Mouse (Mus musculus): Measurements from ENCODE around the gene Fer1l4. TPM values are rescaled to one million over a fixed set of nuclear protein-coding genes. Genes with fewer than 3 reads are reported as not detected.

Fer1l4 gene
- polyA plus RNA-seq (2015; fragmentation: Nextera tagmentation; extraction: Ambion mirVana), result not detected in 2 replicates

GRCm38 (mm10) chr2:156052816-156053215 lies at the start of gene Fer1l4:
Gene Fer1l4 (minus strand): TSS chr2:156052947.
- no peak for ATAC-seq (ENCODE audit: insufficient number of reproducible peaks, low FRiP score, low TSS enrichment, low read depth)
- Histone ChIP-seq H3K4me2 (no peak within 1 kb of the TSS), H3K9me3 (no peaks in the 10 kb centered on the region), H3K9ac (no peak within 1 kb of the TSS), H3K4me1 (peaks cover 3% of the 10 kb centered on the region; the same call in 1 of the 2 replicates), H3K27me3 (0 out of 2 replicates have a peak, but pooled peaks cover under 1% of the 10 kb centered on the region), H3K27ac (no peak within 1 kb of the TSS), H3K4me3 (no peak within 1 kb of the TSS), H3K36me3 (no peaks in the 10 kb centered on the region)
- 75% methylated on average over 9 of the region's 9 CpGs for WGBS

- Histone ChIP-seq H3K36me3 (peaks cover 28% of the 10 kb centered on the region), H3K27ac (no peak overlapping the region)
Measured at GRCm38 (mm10) chr2:156091926-156092325, 39.2 kb upstream of the Fer1l4 start.

GRCm38 (mm10) chr2:156089799-156090198 lies 37.1 kb upstream of the Fer1l4 start:
- no peak overlapping the region for H3K4me2 ChIP-seq
- ATAC-seq (ENCODE audit: insufficient number of reproducible peaks, low FRiP score, low TSS enrichment, low read depth), result no peak
- WGBS, result 91% methylated on average over 1 of the region's 1 CpGs
- H3K27me3 ChIP-seq, result no peaks in the 10 kb centered on the region
- H3K9me3 ChIP-seq, result no peaks in the 10 kb centered on the region
- H3K36me3 ChIP-seq, result peaks cover 10% of the 10 kb centered on the region
- no peak overlapping the region for H3K4me3 ChIP-seq
- 0 out of 2 replicates have a peak, but pooled peaks cover 3% of the 10 kb centered on the region for H3K4me1 ChIP-seq
- no peak overlapping the region for H3K9ac ChIP-seq
- H3K27ac ChIP-seq, result no peak overlapping the region

More at GRCm38 (mm10) chr2:156091926-156092325, 39.2 kb upstream of the Fer1l4 start:
- Histone ChIP-seq H3K9ac (no peak overlapping the region), H3K4me1 (0 out of 2 replicates have a peak, but pooled peaks cover 3% of the 10 kb centered on the region), H3K4me3 (no peak overlapping the region), H3K4me2 (no peak overlapping the region), H3K9me3 (no peaks in the 10 kb centered on the region), H3K27me3 (no peaks in the 10 kb centered on the region)
- ATAC-seq (ENCODE audit: insufficient number of reproducible peaks, low FRiP score, low TSS enrichment, low read depth), result no peak
- WGBS, result 42% methylated on average over 5 of the region's 5 CpGs

GRCm38 (mm10) chr2:156087391-156088110 lies 34.8 kb upstream of the Fer1l4 start:
- 86% methylated on average over 7 of the region's 7 CpGs for WGBS
- peaks cover 10% of the 10 kb centered on the region for H3K36me3 ChIP-seq
- no peak overlapping the region for H3K4me2 ChIP-seq
- no peak overlapping the region for H3K4me3 ChIP-seq
- H3K4me1 ChIP-seq, result 0 out of 2 replicates have a peak, but pooled peaks cover 3% of the 10 kb centered on the region
- no peak overlapping the region for H3K9ac ChIP-seq
- no peaks in the 10 kb centered on the region for H3K27me3 ChIP-seq
- ATAC-seq (ENCODE audit: insufficient number of reproducible peaks, low FRiP score, low TSS enrichment, low read depth), result no peak
- no peaks in the 10 kb centered on the region for H3K9me3 ChIP-seq
- H3K27ac ChIP-seq, result no peak overlapping the region

GRCm38 (mm10) chr2:156084541-156084940 lies 31.8 kb upstream of the Fer1l4 start:
- peaks cover 1% of the 10 kb centered on the region for H3K36me3 ChIP-seq
- no peak for ATAC-seq (ENCODE audit: insufficient number of reproducible peaks, low FRiP score, low TSS enrichment, low read depth)
- 83% methylated on average over 3 of the region's 3 CpGs for WGBS

GRCm38 (mm10) chr2:156080391-156080790 lies 27.6 kb upstream of the Fer1l4 start:
- Histone ChIP-seq H3K27me3 (no peaks in the 10 kb centered on the region), H3K4me2 (no peak overlapping the region), H3K4me1 (no peaks in the 10 kb centered on the region), H3K9ac (no peak overlapping the region), H3K9me3 (no peaks in the 10 kb centered on the region), H3K27ac (no peak overlapping the region), H3K4me3 (no peak overlapping the region), H3K36me3 (peaks cover 39% of the 10 kb centered on the region)
- 88% methylated on average over 7 of the region's 7 CpGs for WGBS
- ATAC-seq (ENCODE audit: insufficient number of reproducible peaks, low FRiP score, low TSS enrichment, low read depth), result no peak

More at GRCm38 (mm10) chr2:156084541-156084940, 31.8 kb upstream of the Fer1l4 start:
- H3K4me3 ChIP-seq, result no peak overlapping the region
- H3K9ac ChIP-seq, result no peak overlapping the region
- 0 out of 2 replicates have a peak, but pooled peaks cover 3% of the 10 kb centered on the region for H3K4me1 ChIP-seq
- no peaks in the 10 kb centered on the region for H3K9me3 ChIP-seq
- H3K4me2 ChIP-seq, result no peak overlapping the region
- no peak overlapping the region for H3K27ac ChIP-seq
- H3K27me3 ChIP-seq, result no peaks in the 10 kb centered on the region

- 43% methylated on average over 4 of the region's 4 CpGs for WGBS
- Histone ChIP-seq H3K9ac (no peak overlapping the region), H3K4me1 (no peaks in the 10 kb centered on the region), H3K36me3 (peaks cover 46% of the 10 kb centered on the region), H3K4me2 (no peak overlapping the region), H3K4me3 (no peak overlapping the region), H3K9me3 (no peaks in the 10 kb centered on the region), H3K27ac (no peak overlapping the region), H3K27me3 (no peaks in the 10 kb centered on the region)
- no peak for ATAC-seq (ENCODE audit: insufficient number of reproducible peaks, low FRiP score, low TSS enrichment, low read depth)
Measured at GRCm38 (mm10) chr2:156079674-156080073, 26.9 kb upstream of the Fer1l4 start.

GRCm38 (mm10) chr2:156079183-156079560 lies 26.4 kb upstream of the Fer1l4 start:
- WGBS, result 85% methylated on average over 8 of the region's 8 CpGs
- Histone ChIP-seq H3K27ac (no peak overlapping the region), H3K9ac (no peak overlapping the region), H3K27me3 (no peaks in the 10 kb centered on the region), H3K9me3 (no peaks in the 10 kb centered on the region), H3K4me2 (no peak overlapping the region), H3K36me3 (peaks cover 51% of the 10 kb centered on the region), H3K4me3 (no peak overlapping the region), H3K4me1 (no peaks in the 10 kb centered on the region)
- ATAC-seq (ENCODE audit: insufficient number of reproducible peaks, low FRiP score, low TSS enrichment, low read depth), result no peak

GRCm38 (mm10) chr2:156078421-156079182 lies 25.9 kb upstream of the Fer1l4 start:
- Histone ChIP-seq H3K27ac (no peak overlapping the region), H3K9me3 (no peaks in the 10 kb centered on the region), H3K27me3 (no peaks in the 10 kb centered on the region), H3K4me3 (no peak overlapping the region), H3K4me1 (no peaks in the 10 kb centered on the region), H3K4me2 (no peak overlapping the region), H3K9ac (no peak overlapping the region), H3K36me3 (peaks cover 56% of the 10 kb centered on the region)
- 80% methylated on average over 16 of the region's 16 CpGs for WGBS
- ATAC-seq (ENCODE audit: insufficient number of reproducible peaks, low FRiP score, low TSS enrichment, low read depth), result no peak

- H3K36me3 ChIP-seq, result peaks cover 68% of the 10 kb centered on the region
- no peak overlapping the region for H3K4me3 ChIP-seq
- 90% methylated on average over 7 of the region's 7 CpGs for WGBS
- no peak overlapping the region for H3K4me2 ChIP-seq
- H3K9ac ChIP-seq, result no peak overlapping the region
- no peaks in the 10 kb centered on the region for H3K27me3 ChIP-seq
- H3K9me3 ChIP-seq, result no peaks in the 10 kb centered on the region
- no peak overlapping the region for H3K27ac ChIP-seq
- no peaks in the 10 kb centered on the region for H3K4me1 ChIP-seq
- no peak for ATAC-seq (ENCODE audit: insufficient number of reproducible peaks, low FRiP score, low TSS enrichment, low read depth)
Measured at GRCm38 (mm10) chr2:156077461-156077860, 24.7 kb upstream of the Fer1l4 start.

GRCm38 (mm10) chr2:156073725-156074124 lies 21.0 kb upstream of the Fer1l4 start:
- Histone ChIP-seq H3K27ac (no peak overlapping the region), H3K4me2 (no peak overlapping the region), H3K9ac (no peak overlapping the region), H3K4me1 (no peaks in the 10 kb centered on the region), H3K4me3 (no peak overlapping the region), H3K9me3 (no peaks in the 10 kb centered on the region), H3K27me3 (no peaks in the 10 kb centered on the region), H3K36me3 (peaks cover 97% of the 10 kb centered on the region)
- WGBS, result 93% methylated on average over 15 of the region's 15 CpGs
- no peak for ATAC-seq (ENCODE audit: insufficient number of reproducible peaks, low FRiP score, low TSS enrichment, low read depth)

GRCm38 (mm10) chr2:156071236-156071635 lies 18.5 kb upstream of the Fer1l4 start:
- ATAC-seq (ENCODE audit: insufficient number of reproducible peaks, low FRiP score, low TSS enrichment, low read depth), result no peak
- Histone ChIP-seq H3K4me3 (no peak overlapping the region), H3K36me3 (peaks cover 77% of the 10 kb centered on the region)

More at GRCm38 (mm10) chr2:156071236-156071635, 18.5 kb upstream of the Fer1l4 start:
- 94% methylated on average over 10 of the region's 10 CpGs for WGBS
- Histone ChIP-seq H3K4me1 (peaks cover 3% of the 10 kb centered on the region), H3K4me2 (no peak overlapping the region), H3K27ac (no peak overlapping the region), H3K9ac (no peak overlapping the region), H3K27me3 (no peaks in the 10 kb centered on the region), H3K9me3 (no peaks in the 10 kb centered on the region)

Measured in limb, embryonic 15.5 days (tissue).